Mouse (Mus musculus) CH12.LX (cell line): Measurements from ENCODE around the gene Gm37240. TPM values are rescaled to one million over a fixed set of nuclear protein-coding genes. Genes with fewer than 3 reads are reported as not detected.

Experiments
- DNase-seq: peaks from one replicate; pipeline ENCODE4 v3.0.0-alpha.2; 2013; ENCODE audit errors: extremely low read depth
- H3K27ac ChIP-seq: 2 replicates; pipeline ENCODE4 v1.5.1; 2012; ENCODE audit warnings: low read depth, mild to moderate bottlenecking, control low read depth, moderate library complexity; ENCODE audit not compliant: insufficient read depth
- H3K27me3 ChIP-seq: replicated peaks from 2 replicates; pipeline ENCODE3; 2012; ENCODE audit warnings: inconsistent platforms
- H3K36me3 ChIP-seq, 2 experiments: replicated peaks in 1 of 2; 2 replicates each; pipeline versions ENCODE3 to v1.6.1; 2012; ENCODE audit warnings: inconsistent platforms in 1 of 2, low read length in 1 of 2, mild to moderate bottlenecking in 1 of 2, mixed read lengths in 1 of 2, moderate library complexity in 1 of 2; ENCODE audit not compliant: control insufficient read depth in 1 of 2, insufficient read depth in 1 of 2
- H3K4me1 ChIP-seq, 2 experiments: 2 replicates each; pipeline ENCODE4 v1.6.1; 2012; ENCODE audit warnings: inconsistent platforms in 1 of 2, moderate library complexity in 1 of 2; ENCODE audit not compliant: insufficient read depth in 2 of 2, control insufficient read depth in 1 of 2
- H3K4me2 ChIP-seq: 2 replicates; pipeline ENCODE4 v1.6.1; 2012; ENCODE audit warnings: low read depth, mild to moderate bottlenecking, control low read depth; ENCODE audit not compliant: poor library complexity, insufficient read depth, severe bottlenecking
- H3K4me3 ChIP-seq, 3 experiments: fragments of 150-350 bp in 1 of 3; sonication (generic) in 1 of 3; replicated peaks in 1 of 3; 2 replicates each; pipeline versions ENCODE3 to v1.5.1; 2011 to 2012; ENCODE audit warnings: low read depth in 2 of 3, low read length in 2 of 3, mild to moderate bottlenecking in 2 of 3, moderate library complexity in 2 of 3, control low read depth in 1 of 3, improper control_type of control experiment in 1 of 3, inconsistent platforms in 1 of 3, mixed read lengths in 1 of 3; ENCODE audit not compliant: poor library complexity in 1 of 3
- H3K79me2 ChIP-seq: replicated peaks from 2 replicates; pipeline ENCODE4 v1.6.1; 2012; ENCODE audit warnings: mild to moderate bottlenecking, moderate library complexity; ENCODE audit not compliant: control insufficient read depth, poor library complexity, insufficient read depth, severe bottlenecking; ENCODE audit errors: extremely low read depth
- H3K9ac ChIP-seq: 2 replicates; pipeline ENCODE4 v1.6.1; 2012; ENCODE audit warnings: low read depth, mild to moderate bottlenecking, control low read depth, moderate library complexity; ENCODE audit not compliant: insufficient read depth
- H3K9me3 ChIP-seq: replicated peaks from 2 replicates; pipeline ENCODE3; 2012; ENCODE audit warnings: low read length, inconsistent platforms, mixed read lengths
- IRF4 ChIP-seq: IDR thresholded peaks from 2 replicates; pipeline ENCODE4 v1.6.1; 2014; ENCODE audit warnings: low read depth, mild to moderate bottlenecking, inconsistent platforms, low read length, improper control_type of control experiment
- JUN ChIP-seq: IDR thresholded peaks from 2 replicates; pipeline ENCODE4 v1.6.1; 2011; ENCODE audit warnings: low read depth, mild to moderate bottlenecking, low read length, improper control_type of control experiment, moderate library complexity; ENCODE audit not compliant: insufficient read depth
- JUND ChIP-seq: conservative IDR thresholded peaks from 2 replicates; pipeline ENCODE4 v1.6.1; 2011; ENCODE audit warnings: low read depth, low read length, improper control_type of control experiment
- KAT2A ChIP-seq: IDR thresholded peaks from 2 replicates; pipeline ENCODE4 v1.6.1; 2012; ENCODE audit warnings: low read length, improper control_type of control experiment, inconsistent platforms; ENCODE audit not compliant: insufficient replicate concordance
- MEF2A ChIP-seq: IDR thresholded peaks from 2 replicates; pipeline ENCODE4 v1.6.1; 2014; ENCODE audit warnings: low read depth, mild to moderate bottlenecking, inconsistent platforms, low read length, improper control_type of control experiment, borderline replicate concordance
- MYC ChIP-seq: IDR thresholded peaks from 2 replicates; pipeline ENCODE4 v1.6.1; 2011; ENCODE audit warnings: low read depth, mild to moderate bottlenecking, improper control_type of control experiment, low read length
- NELFE ChIP-seq: IDR thresholded peaks from 2 replicates; pipeline ENCODE4 v1.6.1; 2011; ENCODE audit warnings: low read depth, low read length, improper control_type of control experiment
- PAX5 ChIP-seq: IDR thresholded peaks from 2 replicates; pipeline ENCODE4 v1.6.1; 2012; ENCODE audit warnings: low read length, inconsistent platforms, mixed read lengths
- RCOR1 ChIP-seq: conservative IDR thresholded peaks from 2 replicates; pipeline ENCODE4 v1.6.1; 2012; ENCODE audit warnings: low read depth, mild to moderate bottlenecking, inconsistent platforms, low read length, improper control_type of control experiment
- SMC3 ChIP-seq: IDR thresholded peaks from 2 replicates; pipeline ENCODE4 v1.6.1; 2011; ENCODE audit warnings: low read depth, low read length, improper control_type of control experiment
- TBP ChIP-seq: conservative IDR thresholded peaks from 2 replicates; pipeline ENCODE4 v1.6.1; 2011; ENCODE audit warnings: low read depth, low read length, improper control_type of control experiment
- TCF12 ChIP-seq: IDR thresholded peaks from 2 replicates; pipeline ENCODE4 v1.6.1; 2014; ENCODE audit warnings: low read depth, mild to moderate bottlenecking, inconsistent platforms, low read length, improper control_type of control experiment
- UBTF ChIP-seq: IDR thresholded peaks from 2 replicates; pipeline ENCODE4 v1.6.1; 2012; ENCODE audit warnings: low read depth, mild to moderate bottlenecking, inconsistent platforms, low read length, improper control_type of control experiment, moderate library complexity
- USF1 ChIP-seq: IDR thresholded peaks from 2 replicates; pipeline ENCODE4 v1.6.1; 2014; ENCODE audit warnings: low read depth, mild to moderate bottlenecking, inconsistent platforms, low read length, improper control_type of control experiment
- USF2 ChIP-seq: conservative IDR thresholded peaks from 2 replicates; pipeline ENCODE4 v1.6.1; 2011; ENCODE audit warnings: low read depth, low read length, improper control_type of control experiment
- ZNF384 ChIP-seq: IDR thresholded peaks from 2 replicates; pipeline ENCODE4 v1.6.1; 2012; ENCODE audit warnings: low read depth, low read length, improper control_type of control experiment, inconsistent platforms
- dilution Hi-C: fragments of 300-500 bp; cut with MboI; formaldehyde crosslinking; loops from 2 replicates; pipeline ENCODE4 v1.14.3; 2020; ENCODE audit warnings: low sequenced_read_pairs; ENCODE audit not compliant: extremely low pct_unique_long_range_greater_than_20kb, extremely low pct_ligation_motif_present
- in situ Hi-C: fragments of 300-500 bp; cut with MboI; formaldehyde crosslinking; loops from 3 replicates; pipeline ENCODE4 v1.14.3; 2019; ENCODE audit warnings: low sequenced_read_pairs, low pct_ligation_motif_present, low pct_unique_long_range_greater_than_20kb, mixed read lengths
- polyA plus RNA-seq: library from polyadenylated mRNA; unstranded; fragments of >175 nt; gene quantifications from 2 replicates; pipeline ENCODE4 v1.2.1, GENCODE M21; 2012; ENCODE audit warnings: low read depth; ENCODE audit not compliant: insufficient read length
- total RNA-seq, 2 experiments: library from RNA; depleted of rRNA; stranded (reverse); fragments of 300-350 nt in 1 of 2; fragments of >200 nt in 1 of 2; gene quantifications; 2 replicates each; pipeline ENCODE4 v1.2.3; 2012 to 2014

The Gm37240 gene
- total and polyA plus RNA-seq, 3 experiments: 0.08 to 0.19 (median 0.14) TPM

DNA sequence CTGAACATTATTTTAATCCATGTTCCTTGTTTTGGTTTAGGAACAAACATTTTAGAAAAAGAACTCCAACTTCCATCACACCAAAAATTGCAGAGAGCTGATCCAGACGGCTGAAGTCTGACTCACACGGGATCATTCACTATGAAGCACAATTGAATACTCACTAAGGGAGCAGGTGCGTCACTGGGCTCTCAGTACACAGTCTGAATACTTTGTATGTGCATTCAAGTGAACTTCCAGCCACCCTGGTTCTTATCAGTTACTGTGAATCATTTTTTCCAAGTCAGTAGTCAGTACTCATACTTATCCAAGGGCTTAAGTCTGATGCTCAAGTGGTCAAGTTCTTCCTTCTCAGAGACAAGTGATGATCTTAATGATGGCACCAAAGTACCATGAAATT, 530.9 kb downstream of the Gm37240 start:
- TF ChIP-seq MEF2A: no peak
- no peak for TF ChIP-seq MYC
- TF ChIP-seq USF2: no peak
- no peak; the same call in 1 of the 2 replicates for TF ChIP-seq JUND
- no peak for TF ChIP-seq TCF12
- TF ChIP-seq ZNF384: no peak
- no peak for TF ChIP-seq PAX5
- no peak for TF ChIP-seq NELFE
- no peak for TF ChIP-seq SMC3
- TF ChIP-seq RCOR1: no peak
- TF ChIP-seq, all 38 proteins: peak for 0

GRCm38 (mm10) chr3:85348021-85348420, 539.3 kb downstream of the Gm37240 start:
- Histone ChIP-seq H3K4me1 (peaks cover 4% of the 10 kb centered on the region in 2 experiments; a peak in 2 of 4 replicates), H3K27ac (no peak overlapping the region), H3K9me3 (no peaks in the 10 kb centered on the region), H3K4me2 (peak overlapping the region; percentile 53), H3K79me2 (no peaks in the 10 kb centered on the region), H3K9ac (peak overlapping the region; percentile 22; the same call in 1 of the 2 replicates), H3K27me3 (no peaks in the 10 kb centered on the region), H3K36me3 (no peaks in the 10 kb centered on the region), H3K4me3 (no peak overlapping the region)
- no peak for TF ChIP-seq IRF4
- no peak for TF ChIP-seq TBP
- no peak for TF ChIP-seq KAT2A
- no peak for TF ChIP-seq UBTF
- TF ChIP-seq USF1: no peak
- TF ChIP-seq TCF12: no peak
- TF ChIP-seq JUN: no peak
- dilution Hi-C loops: no loop called here
- DNase-seq: no peak
- in situ Hi-C loops: no loop called here

More for the DNA sequence above, 530.9 kb downstream of the Gm37240 start:
- peak; percentile 3 for DNase-seq
- H3K4me1 ChIP-seq: peaks cover 0 to 3% of the 10 kb centered on the region in 2 experiments; a peak in 2 of 4 replicates
- H3K9me3 ChIP-seq: no peaks in the 10 kb centered on the region
- no peak overlapping the region for H3K4me2 ChIP-seq
- no peak overlapping the region for H3K9ac ChIP-seq
- H3K4me3 ChIP-seq: no peak overlapping the region
- dilution Hi-C loops (no loop called here), in situ Hi-C loops (no loop called here)
- H3K36me3 ChIP-seq: no peaks in the 10 kb centered on the region
- no peaks in the 10 kb centered on the region for H3K27me3 ChIP-seq
- no peak overlapping the region for H3K27ac ChIP-seq
- no peaks in the 10 kb centered on the region for H3K79me2 ChIP-seq
